Mouse (Mus musculus): Measurements from ENCODE around the gene Rhobtb1. TPM values are rescaled to one million over a fixed set of nuclear protein-coding genes. Genes with fewer than 3 reads are reported as not detected.

The Rhobtb1 gene
- polyA plus RNA-seq, 1 experiment from 2014 or later: 11.4 TPM

DNA sequence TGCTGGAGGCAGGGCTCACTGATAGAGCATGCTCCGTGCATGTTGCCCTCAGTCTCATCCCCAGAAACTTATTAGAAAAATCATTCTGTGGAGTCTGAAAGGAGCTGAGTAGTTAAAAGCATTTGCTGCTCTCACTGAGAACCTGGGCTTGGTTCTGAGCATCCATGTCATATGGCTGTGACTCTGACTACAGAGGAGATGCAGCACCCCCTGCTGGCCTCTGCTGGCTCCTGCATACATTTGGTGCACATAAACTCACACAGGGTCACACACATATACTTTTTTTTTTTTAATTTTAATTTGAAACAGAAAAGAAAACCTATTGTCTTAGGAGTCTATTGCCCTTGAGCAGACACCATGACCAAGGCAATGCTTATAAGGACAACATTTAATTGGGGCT, 28.1 kb downstream of the Rhobtb1 start:
- no peaks in the 10 kb centered on the region for H3K36me3 ChIP-seq (ENCODE audit: control insufficient read depth, insufficient read depth, low read length)
- ATAC-seq: no peak
- H3K9ac ChIP-seq (ENCODE audit: low read depth, low read length): no peak overlapping the region
- no peak overlapping the region for H3K4me2 ChIP-seq (ENCODE audit: low read length)
- 100% methylated on average over 1 of the region's 1 CpGs for whole genome bisulfite sequencing
- H3K27me3 ChIP-seq (replicated peaks; ENCODE audit: control insufficient read depth, insufficient read depth, low read length): no peaks in the 10 kb centered on the region
- H3K4me3 ChIP-seq (ENCODE audit: low read length): no peak overlapping the region
- H3K27ac ChIP-seq (ENCODE audit: low read depth, low read length): no peak overlapping the region
- H3K4me1 ChIP-seq (ENCODE audit: control insufficient read depth, insufficient read depth, low read depth, low read length): no peaks in the 10 kb centered on the region
- no peaks in the 10 kb centered on the region for H3K9me3 ChIP-seq (ENCODE audit: control insufficient read depth, low read length)

DNA sequence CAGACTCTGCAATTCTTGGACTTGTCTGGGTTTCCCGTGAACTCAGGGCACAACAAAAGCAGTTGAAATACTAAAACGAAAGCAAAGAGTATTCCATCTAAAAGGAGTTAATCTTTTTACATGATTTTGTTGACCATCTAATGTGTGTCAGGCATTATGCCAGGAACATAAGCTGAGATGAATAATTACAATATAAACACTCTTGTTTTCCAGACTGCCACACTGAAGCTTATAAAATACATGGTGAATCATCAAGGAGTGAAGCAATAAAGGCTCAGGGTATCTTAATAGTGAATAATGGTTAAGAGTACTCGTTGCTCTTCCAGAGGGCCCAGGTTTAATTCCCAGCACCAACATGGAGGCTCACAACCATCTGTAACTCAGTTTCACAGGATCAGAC, 29.8 kb downstream of the Rhobtb1 start:
- H3K9ac ChIP-seq (ENCODE audit: low read depth, low read length): no peak overlapping the region

DNA sequence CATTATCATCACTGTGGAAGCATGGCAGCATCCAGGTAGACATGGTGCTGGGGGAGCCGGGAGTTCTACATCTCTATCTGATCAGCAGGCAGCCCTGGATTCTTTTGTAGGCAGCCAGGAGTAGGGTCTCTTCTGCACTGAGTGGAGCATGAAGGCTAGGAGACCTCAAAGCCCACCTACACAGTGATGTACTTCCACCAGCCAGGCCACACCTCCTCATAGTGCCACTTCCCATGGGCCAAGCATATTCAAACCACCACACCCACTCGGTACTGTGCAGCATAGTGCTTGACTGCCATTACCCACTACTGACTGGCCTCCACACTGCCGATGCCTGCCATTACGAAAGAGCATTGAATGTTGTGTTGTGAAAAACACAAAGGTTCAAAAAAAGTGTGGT, 33.7 kb downstream of the Rhobtb1 start:
- Histone ChIP-seq H3K4me3 (ENCODE audit: low read length) (no peak overlapping the region), H3K36me3 (ENCODE audit: control insufficient read depth, insufficient read depth, low read length) (no peaks in the 10 kb centered on the region), H3K9me3 (ENCODE audit: control insufficient read depth, low read length) (no peaks in the 10 kb centered on the region), H3K27ac (ENCODE audit: low read depth, low read length) (no peak overlapping the region), H3K27me3 (replicated peaks; ENCODE audit: control insufficient read depth, insufficient read depth, low read length) (no peaks in the 10 kb centered on the region), H3K4me1 (ENCODE audit: control insufficient read depth, insufficient read depth, low read depth, low read length) (no peaks in the 10 kb centered on the region), H3K4me2 (ENCODE audit: low read length) (no peak overlapping the region), H3K9ac (ENCODE audit: low read depth, low read length) (no peak overlapping the region)
- no peak for ATAC-seq
- WGBS: 99% methylated on average over 4 of the region's 4 CpGs

More for the DNA sequence above, 29.8 kb downstream of the Rhobtb1 start:
- no peaks in the 10 kb centered on the region for H3K36me3 ChIP-seq (ENCODE audit: control insufficient read depth, insufficient read depth, low read length)
- no peaks in the 10 kb centered on the region for H3K4me1 ChIP-seq (ENCODE audit: control insufficient read depth, insufficient read depth, low read depth, low read length)
- no peak overlapping the region for H3K4me2 ChIP-seq (ENCODE audit: low read length)
- no peaks in the 10 kb centered on the region for H3K27me3 ChIP-seq (replicated peaks; ENCODE audit: control insufficient read depth, insufficient read depth, low read length)
- H3K27ac ChIP-seq (ENCODE audit: low read depth, low read length): no peak overlapping the region
- H3K4me3 ChIP-seq (ENCODE audit: low read length): no peak overlapping the region
- H3K9me3 ChIP-seq (ENCODE audit: control insufficient read depth, low read length): no peaks in the 10 kb centered on the region
- ATAC-seq: no peak
- 90% methylated on average over 3 of the region's 3 CpGs for WGBS

DNA sequence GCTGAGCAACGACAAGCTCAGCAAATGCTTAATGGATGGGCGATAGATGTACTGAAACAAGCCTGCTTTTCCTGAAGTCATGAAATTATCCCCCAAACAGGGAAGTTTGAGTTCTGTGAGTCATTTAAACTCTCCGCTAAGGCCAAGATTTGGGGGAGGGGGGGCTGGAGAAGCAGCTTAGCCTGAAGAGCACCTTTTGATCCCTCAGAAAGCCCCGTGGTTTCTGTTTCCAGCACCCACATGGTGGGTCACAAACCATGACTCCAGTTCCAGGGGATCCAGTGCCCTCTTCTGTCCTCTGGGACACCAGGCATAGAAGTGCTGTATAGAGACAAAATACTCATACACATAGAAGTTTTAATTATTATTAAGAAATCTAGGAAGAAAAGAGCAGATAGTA, 34.2 kb downstream of the Rhobtb1 start:
- no peaks in the 10 kb centered on the region for H3K9me3 ChIP-seq (ENCODE audit: control insufficient read depth, low read length)
- WGBS: 79% methylated on average over 4 of the region's 4 CpGs
- H3K4me1 ChIP-seq (ENCODE audit: control insufficient read depth, insufficient read depth, low read depth, low read length): no peaks in the 10 kb centered on the region
- H3K36me3 ChIP-seq (ENCODE audit: control insufficient read depth, insufficient read depth, low read length): no peaks in the 10 kb centered on the region
- no peaks in the 10 kb centered on the region for H3K27me3 ChIP-seq (replicated peaks; ENCODE audit: control insufficient read depth, insufficient read depth, low read length)
- H3K27ac ChIP-seq (ENCODE audit: low read depth, low read length): no peak overlapping the region
- no peak overlapping the region for H3K9ac ChIP-seq (ENCODE audit: low read depth, low read length)
- no peak overlapping the region for H3K4me3 ChIP-seq (ENCODE audit: low read length)
- H3K4me2 ChIP-seq (ENCODE audit: low read length): no peak overlapping the region
- ATAC-seq: no peak

DNA sequence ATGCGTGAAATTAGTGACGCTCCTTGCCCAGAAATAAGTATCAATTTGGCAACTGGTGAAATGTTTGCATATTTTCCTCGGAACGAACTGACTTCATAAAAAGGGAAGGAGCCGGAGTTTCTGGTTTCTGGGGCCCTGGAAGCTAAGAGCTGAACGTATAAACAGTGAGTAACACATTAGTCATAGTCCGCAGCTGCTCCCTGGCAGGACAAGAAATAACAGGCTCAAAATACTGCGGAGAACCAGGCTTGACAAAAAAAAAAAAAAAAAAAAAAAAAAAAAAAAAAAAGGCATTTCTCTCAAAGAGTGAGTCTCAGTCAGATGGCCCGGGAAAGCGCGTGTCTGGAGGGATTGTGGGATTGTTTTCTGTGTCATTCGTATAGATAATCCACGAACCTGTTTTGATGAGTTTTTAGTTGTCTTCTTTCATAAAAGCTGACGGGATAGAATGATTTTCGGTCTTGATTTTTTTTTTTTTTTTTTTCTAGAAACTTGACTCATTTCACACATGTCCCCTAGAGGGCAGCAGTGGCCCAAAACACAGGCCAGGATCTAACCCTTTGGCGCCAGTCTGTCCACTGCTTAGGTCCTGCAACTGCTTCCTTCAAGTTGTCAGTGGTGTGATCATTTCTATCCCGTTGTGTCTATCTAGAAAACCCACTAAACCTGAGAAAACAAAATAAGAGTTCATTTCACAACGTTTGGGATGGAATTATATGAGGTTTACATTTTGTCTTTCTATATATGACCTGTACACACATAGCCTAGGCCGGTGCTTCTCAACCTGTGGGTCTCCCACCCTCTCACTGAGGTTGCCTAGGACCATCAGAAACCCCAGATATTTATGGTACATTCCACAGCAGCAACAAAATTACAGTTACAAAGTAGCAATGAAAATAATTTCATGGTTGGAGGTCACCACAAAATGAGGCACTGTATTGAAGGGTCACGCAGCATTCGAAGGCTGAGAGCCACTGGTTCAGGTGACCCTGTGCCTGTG, 35.0 kb downstream of the Rhobtb1 start:
- no peaks in the 10 kb centered on the region for H3K9me3 ChIP-seq (ENCODE audit: control insufficient read depth, low read length)
- peak overlapping the region; percentile 37 for H3K4me3 ChIP-seq (ENCODE audit: low read length)
- H3K36me3 ChIP-seq (ENCODE audit: control insufficient read depth, insufficient read depth, low read length): no peaks in the 10 kb centered on the region
- peak overlapping the region; percentile 61 for H3K4me2 ChIP-seq (ENCODE audit: low read length)
- no peaks in the 10 kb centered on the region for H3K27me3 ChIP-seq (replicated peaks; ENCODE audit: control insufficient read depth, insufficient read depth, low read length)
- no peaks in the 10 kb centered on the region for H3K4me1 ChIP-seq (ENCODE audit: control insufficient read depth, insufficient read depth, low read depth, low read length)
- peak; percentile 81 for ATAC-seq
- H3K9ac ChIP-seq (ENCODE audit: low read depth, low read length): 0 out of 2 replicates have a peak overlapping the region, but pooled peaks have one; percentile 53
- H3K27ac ChIP-seq (ENCODE audit: low read depth, low read length): no peak overlapping the region
- 19% methylated on average over 21 of the region's 21 CpGs for WGBS

DNA sequence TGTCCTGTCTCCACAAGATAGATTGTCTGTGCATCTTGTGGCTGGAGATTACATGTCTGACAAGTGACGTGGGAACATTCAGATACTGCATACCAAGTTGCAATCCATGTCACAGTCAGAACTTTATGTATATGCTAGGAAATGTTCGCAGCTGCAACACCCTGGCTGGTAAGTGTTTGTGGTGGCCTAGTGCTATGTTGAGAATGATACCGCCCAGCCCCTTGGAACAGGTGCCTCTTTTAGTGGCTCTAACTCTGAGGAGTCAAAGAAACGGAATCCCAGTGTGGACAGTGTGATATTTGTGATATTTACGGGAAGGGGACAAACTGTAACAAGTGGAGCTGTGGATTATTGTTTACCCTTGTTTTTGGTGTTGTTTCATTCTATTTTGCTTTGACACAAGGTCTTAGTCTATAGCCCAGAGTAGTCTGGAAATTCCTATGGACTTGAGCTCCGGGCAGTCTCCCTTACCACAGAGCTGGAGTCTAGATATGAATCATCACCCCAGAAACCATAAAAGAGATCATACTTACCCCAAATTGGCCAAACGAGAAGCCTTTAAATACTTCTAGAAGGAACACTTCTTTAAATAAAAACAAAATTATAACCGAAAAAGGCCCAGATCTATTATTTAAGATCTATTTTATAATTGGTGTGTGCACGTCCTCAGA, 36.7 kb downstream of the Rhobtb1 start:
- Histone ChIP-seq H3K9me3 (ENCODE audit: control insufficient read depth, low read length) (no peaks in the 10 kb centered on the region), H3K27me3 (replicated peaks; ENCODE audit: control insufficient read depth, insufficient read depth, low read length) (no peaks in the 10 kb centered on the region)
- 90% methylated on average over 9 of the region's 9 CpGs for WGBS

DNA sequence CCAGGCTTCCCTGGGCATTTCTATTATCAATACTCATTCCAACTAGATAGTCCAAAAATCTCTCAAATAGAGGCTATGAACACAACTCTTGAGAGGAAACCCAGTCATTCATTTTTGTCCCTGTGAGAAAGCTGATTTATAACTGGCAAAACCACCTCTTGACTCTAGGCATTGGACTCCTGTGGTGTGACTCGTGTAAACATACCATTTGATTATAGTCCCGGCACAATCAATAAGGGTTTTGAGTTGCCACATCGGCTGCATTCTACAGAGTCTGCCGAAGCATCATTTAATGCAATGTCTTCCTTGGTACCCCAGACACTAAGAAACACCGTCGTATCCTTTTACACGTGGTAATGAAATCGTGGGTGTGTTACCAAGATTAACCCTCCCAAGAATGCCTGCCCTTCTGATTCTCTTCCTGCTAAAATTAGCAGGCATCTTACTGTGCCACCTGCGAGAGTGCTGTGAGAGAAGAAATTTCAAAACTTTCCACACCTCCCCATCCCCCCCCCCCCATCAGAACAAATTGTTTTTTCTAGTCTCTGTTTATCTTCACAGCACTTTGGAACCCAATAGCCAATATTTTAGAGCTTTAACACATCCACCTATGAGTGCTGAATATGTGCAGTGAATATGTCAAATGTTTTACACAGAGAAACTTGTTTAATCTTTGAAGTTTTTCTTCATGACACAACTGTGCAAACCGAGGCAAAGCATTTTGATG, 39.4 kb downstream of the Rhobtb1 start:
- no peak for ATAC-seq
- no peaks in the 10 kb centered on the region for H3K27me3 ChIP-seq (replicated peaks; ENCODE audit: control insufficient read depth, insufficient read depth, low read length)
- no peak overlapping the region for H3K4me3 ChIP-seq (ENCODE audit: low read length)
- H3K36me3 ChIP-seq (ENCODE audit: control insufficient read depth, insufficient read depth, low read length): no peaks in the 10 kb centered on the region
- H3K9ac ChIP-seq (ENCODE audit: low read depth, low read length): no peak overlapping the region
- no peaks in the 10 kb centered on the region for H3K4me1 ChIP-seq (ENCODE audit: control insufficient read depth, insufficient read depth, low read depth, low read length)
- WGBS: 86% methylated on average over 10 of the region's 10 CpGs
- H3K9me3 ChIP-seq (ENCODE audit: control insufficient read depth, low read length): no peaks in the 10 kb centered on the region
- H3K4me2 ChIP-seq (ENCODE audit: low read length): no peak overlapping the region
- H3K27ac ChIP-seq (ENCODE audit: low read depth, low read length): no peak overlapping the region

More for the DNA sequence above, 36.7 kb downstream of the Rhobtb1 start:
- Histone ChIP-seq H3K27ac (ENCODE audit: low read depth, low read length) (no peak overlapping the region), H3K9ac (ENCODE audit: low read depth, low read length) (no peak overlapping the region), H3K4me2 (ENCODE audit: low read length) (no peak overlapping the region), H3K36me3 (ENCODE audit: control insufficient read depth, insufficient read depth, low read length) (no peaks in the 10 kb centered on the region), H3K4me3 (ENCODE audit: low read length) (no peak overlapping the region), H3K4me1 (ENCODE audit: control insufficient read depth, insufficient read depth, low read depth, low read length) (no peaks in the 10 kb centered on the region)
- ATAC-seq: no peak

DNA sequence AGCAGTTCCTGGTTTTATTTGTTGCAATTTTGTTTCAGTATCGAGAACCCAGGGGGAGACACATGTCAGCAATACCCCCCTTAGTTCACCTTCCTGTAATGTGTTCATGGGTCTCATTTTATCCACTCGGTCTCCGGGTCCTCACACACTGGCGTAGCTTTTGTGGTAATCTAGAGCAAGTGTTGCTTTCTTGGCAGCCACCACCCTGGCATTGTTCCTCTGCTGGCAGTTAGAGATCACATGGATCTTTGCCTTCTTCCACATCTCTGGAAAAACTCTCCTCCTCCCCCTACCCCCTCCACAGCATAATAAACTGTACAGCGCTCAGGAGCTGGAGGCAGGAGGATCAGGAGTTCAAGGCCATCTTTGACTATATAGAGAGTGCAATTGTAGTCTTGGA, 41.0 kb downstream of the Rhobtb1 start:
- no peak for ATAC-seq
- Histone ChIP-seq H3K4me2 (ENCODE audit: low read length) (no peak overlapping the region), H3K27ac (ENCODE audit: low read depth, low read length) (no peak overlapping the region), H3K4me1 (ENCODE audit: control insufficient read depth, insufficient read depth, low read depth, low read length) (no peaks in the 10 kb centered on the region), H3K27me3 (replicated peaks; ENCODE audit: control insufficient read depth, insufficient read depth, low read length) (no peaks in the 10 kb centered on the region), H3K9ac (ENCODE audit: low read depth, low read length) (no peak overlapping the region), H3K36me3 (ENCODE audit: control insufficient read depth, insufficient read depth, low read length) (no peaks in the 10 kb centered on the region), H3K9me3 (ENCODE audit: control insufficient read depth, low read length) (no peaks in the 10 kb centered on the region), H3K4me3 (ENCODE audit: low read length) (no peak overlapping the region)
- 82% methylated on average over 5 of the region's 5 CpGs for WGBS

DNA sequence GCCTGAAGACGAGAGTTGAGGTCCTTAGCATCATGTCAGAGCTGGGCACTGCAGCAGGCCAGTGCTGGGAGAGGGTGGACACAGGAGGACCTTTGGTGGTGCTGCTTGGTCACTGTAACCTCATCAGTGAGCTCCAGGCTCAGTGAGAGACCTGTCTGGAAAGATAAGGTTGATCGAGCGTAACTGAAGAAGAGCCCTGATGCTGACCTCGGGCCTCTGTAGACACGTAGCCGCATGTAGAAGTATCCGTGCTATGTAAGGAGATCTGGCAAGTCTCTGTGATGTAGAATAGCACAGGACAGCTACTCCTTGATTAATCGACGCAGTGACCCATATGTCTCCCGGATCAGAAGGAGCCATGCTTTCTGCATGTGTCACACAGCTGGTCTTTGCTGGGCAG, 42.5 kb downstream of the Rhobtb1 start:
- no peak overlapping the region for H3K4me3 ChIP-seq (ENCODE audit: low read length)
- no peak overlapping the region for H3K9ac ChIP-seq (ENCODE audit: low read depth, low read length)
- H3K27me3 ChIP-seq (replicated peaks; ENCODE audit: control insufficient read depth, insufficient read depth, low read length): no peaks in the 10 kb centered on the region
- H3K27ac ChIP-seq (ENCODE audit: low read depth, low read length): no peak overlapping the region
- no peaks in the 10 kb centered on the region for H3K4me1 ChIP-seq (ENCODE audit: control insufficient read depth, insufficient read depth, low read depth, low read length)
- 92% methylated on average over 10 of the region's 10 CpGs for WGBS
- H3K9me3 ChIP-seq (ENCODE audit: control insufficient read depth, low read length): no peaks in the 10 kb centered on the region
- no peak for ATAC-seq
- H3K4me2 ChIP-seq (ENCODE audit: low read length): no peak overlapping the region
- H3K36me3 ChIP-seq (ENCODE audit: control insufficient read depth, insufficient read depth, low read length): no peaks in the 10 kb centered on the region
